Mouse (Mus musculus) embryonic facial prominence, embryonic 15.5 days (tissue): ENCODE results near the gene Trim11. TPM values are rescaled to one million over a fixed set of nuclear protein-coding genes. Genes with fewer than 3 reads are reported as not detected.

Source experiments
- ATAC-seq: fragments of 200-750 bp; cut with Nextera tagmentation; 2 replicates; pipeline ENCODE4 v1.8.0; 2017; ENCODE audit warnings: low read depth, moderate TSS enrichment; ENCODE audit not compliant: insufficient number of reproducible peaks, low FRiP score, low TSS enrichment
- H3K27ac ChIP-seq: fragments of 300-500 bp; sonication (generic); replicated peaks from 2 replicates; pipeline ENCODE4 v1.5.1; 2015; ENCODE audit warnings: mild to moderate bottlenecking, inconsistent platforms
- H3K27me3 ChIP-seq: fragments of 300-500 bp; sonication (generic); 2 replicates; pipeline ENCODE4 v1.6.1; 2015; ENCODE audit warnings: inconsistent platforms
- H3K36me3 ChIP-seq: fragments of 300-500 bp; sonication (generic); 2 replicates; pipeline ENCODE4 v1.6.1; 2015; ENCODE audit warnings: mild to moderate bottlenecking, inconsistent platforms
- H3K4me1 ChIP-seq: fragments of 300-500 bp; sonication (generic); 2 replicates; pipeline ENCODE4 v1.6.1; 2015; ENCODE audit warnings: inconsistent platforms
- H3K4me2 ChIP-seq: fragments of 300-500 bp; sonication (generic); replicated peaks from 2 replicates; pipeline ENCODE4 v1.6.1; 2015; ENCODE audit warnings: mild to moderate bottlenecking, inconsistent platforms
- H3K4me3 ChIP-seq: fragments of 300-500 bp; sonication (generic); replicated peaks from 2 replicates; pipeline ENCODE4 v1.5.1; 2015; ENCODE audit warnings: mild to moderate bottlenecking, inconsistent platforms
- H3K9ac ChIP-seq: fragments of 300-500 bp; sonication (generic); 2 replicates; pipeline ENCODE4 v1.6.1; 2015; ENCODE audit warnings: inconsistent platforms
- H3K9me3 ChIP-seq: fragments of 300-500 bp; sonication (generic); replicated peaks from 2 replicates; pipeline ENCODE4 v1.6.1; 2016; ENCODE audit warnings: inconsistent platforms
- WGBS: fragments of 180-500 bp; shearing (Covaris S2); methylation state at CpG from one replicate; pipeline ENCODE4 v1.1.7; 2015; 5-methylcytosine and 5-hydroxymethylcytosine counted together
- polyA plus RNA-seq: library from polyadenylated mRNA; unstranded; fragments of >200 nt; fragmentation: Nextera tagmentation; extraction: Ambion mirVana; gene quantifications from 2 replicates; pipeline ENCODE4 v1.2.1, GENCODE M21; 2015

The Trim11 gene
- 23.3 and 24.1 TPM in 2 replicates for polyA plus RNA-seq

- H3K9me3 ChIP-seq: no peaks in the 10 kb centered on the region
- H3K4me3 ChIP-seq: peak within 1 kb of the TSS; percentile 99
- peak; percentile 67 for ATAC-seq
- peak within 1 kb of the TSS; percentile 87 for H3K9ac ChIP-seq
- peaks cover 14% of the 10 kb centered on the region for H3K36me3 ChIP-seq
- peaks cover 36% of the 10 kb centered on the region for H3K4me1 ChIP-seq
- peak within 1 kb of the TSS; percentile 93 for H3K4me2 ChIP-seq
- WGBS: under 1% methylated on average over 64 of the region's 64 CpGs
- H3K27ac ChIP-seq: peak within 1 kb of the TSS; percentile 68
- H3K27me3 ChIP-seq: no peaks in the 10 kb centered on the region
These were observed at the start of gene Trim11 for GRCm38 (mm10) chr11:58978027-58978705. Gene Trim11, plus strand, starts transcription at chr11:58978093.

- Histone ChIP-seq H3K4me3 (no peak overlapping the region), H3K36me3 (peaks cover 31% of the 10 kb centered on the region), H3K9ac (no peak overlapping the region), H3K4me2 (no peak overlapping the region), H3K4me1 (peaks cover 5% of the 10 kb centered on the region; the same call in 1 of the 2 replicates), H3K27ac (no peak overlapping the region), H3K27me3 (no peaks in the 10 kb centered on the region), H3K9me3 (no peaks in the 10 kb centered on the region)
- WGBS: 71% methylated on average over 4 of the region's 4 CpGs
- no peak for ATAC-seq
These were observed 48.8 kb upstream of the Trim11 start for GRCm38 (mm10) chr11:58929055-58929454.

GRCm38 (mm10) chr11:58929641-58930040, 48.3 kb upstream of the Trim11 start:
- Histone ChIP-seq H3K27ac (no peak overlapping the region), H3K36me3 (peaks cover 37% of the 10 kb centered on the region), H3K4me2 (no peak overlapping the region), H3K4me3 (no peak overlapping the region), H3K4me1 (peaks cover 5% of the 10 kb centered on the region; the same call in 1 of the 2 replicates), H3K9ac (no peak overlapping the region), H3K9me3 (no peaks in the 10 kb centered on the region), H3K27me3 (no peaks in the 10 kb centered on the region)
- 55% methylated on average over 3 of the region's 3 CpGs for WGBS
- no peak for ATAC-seq

GRCm38 (mm10) chr11:58930254-58930653, 47.6 kb upstream of the Trim11 start:
- no peak for ATAC-seq
- Histone ChIP-seq H3K4me2 (no peak overlapping the region), H3K4me1 (peaks cover 5% of the 10 kb centered on the region; the same call in 1 of the 2 replicates), H3K27me3 (no peaks in the 10 kb centered on the region), H3K9ac (no peak overlapping the region), H3K9me3 (no peaks in the 10 kb centered on the region), H3K4me3 (no peak overlapping the region), H3K36me3 (peaks cover 40% of the 10 kb centered on the region), H3K27ac (no peak overlapping the region)
- 82% methylated on average over 3 of the region's 3 CpGs for WGBS

- 84% methylated on average over 4 of the region's 4 CpGs for WGBS
- no peak for ATAC-seq
- Histone ChIP-seq H3K4me1 (peaks cover 7% of the 10 kb centered on the region), H3K9me3 (no peaks in the 10 kb centered on the region), H3K27me3 (no peaks in the 10 kb centered on the region), H3K4me3 (no peak overlapping the region), H3K9ac (no peak overlapping the region), H3K27ac (no peak overlapping the region), H3K36me3 (peaks cover 51% of the 10 kb centered on the region), H3K4me2 (no peak overlapping the region)
These were observed 46.3 kb upstream of the Trim11 start for GRCm38 (mm10) chr11:58931576-58931975.

GRCm38 (mm10) chr11:58937909-58938308, 40.0 kb upstream of the Trim11 start:
- no peak for ATAC-seq
- H3K27ac ChIP-seq: peak overlapping the region; percentile 94

GRCm38 (mm10) chr11:58938322-58939087, 39.4 kb upstream of the Trim11 start, which contains the start of gene Rnf187:
Gene Rnf187, minus strand, starts transcription at chr11:58938916.
- peaks cover 25% of the 10 kb centered on the region for H3K4me1 ChIP-seq
- H3K36me3 ChIP-seq: peaks cover 29% of the 10 kb centered on the region
- H3K4me3 ChIP-seq: peak within 1 kb of the TSS; percentile 95
- H3K27ac ChIP-seq: peak within 1 kb of the TSS; percentile 94
- under 1% methylated on average over 90 of the region's 95 CpGs for WGBS
- peak; percentile 96 for ATAC-seq
- H3K27me3 ChIP-seq: no peaks in the 10 kb centered on the region
- peak within 1 kb of the TSS; percentile 86 for H3K4me2 ChIP-seq
- peak within 1 kb of the TSS; percentile 98 for H3K9ac ChIP-seq
- H3K9me3 ChIP-seq: no peaks in the 10 kb centered on the region

More at GRCm38 (mm10) chr11:58937909-58938308, 40.0 kb upstream of the Trim11 start:
- Histone ChIP-seq H3K9ac (peak overlapping the region; percentile 98), H3K27me3 (no peaks in the 10 kb centered on the region), H3K9me3 (no peaks in the 10 kb centered on the region), H3K4me2 (peak overlapping the region; percentile 86), H3K36me3 (peaks cover 35% of the 10 kb centered on the region), H3K4me3 (peak overlapping the region; percentile 95), H3K4me1 (peaks cover 25% of the 10 kb centered on the region)
- under 1% methylated on average over 13 of the region's 13 CpGs for WGBS

GRCm38 (mm10) chr11:58939088-58939439, 38.8 kb upstream of the Trim11 start:
- H3K4me3 ChIP-seq: peak overlapping the region; percentile 95
- peaks cover 24% of the 10 kb centered on the region for H3K36me3 ChIP-seq
- peaks cover 25% of the 10 kb centered on the region for H3K4me1 ChIP-seq
- no peaks in the 10 kb centered on the region for H3K27me3 ChIP-seq
- no peaks in the 10 kb centered on the region for H3K9me3 ChIP-seq
- peak overlapping the region; percentile 86 for H3K4me2 ChIP-seq
- H3K27ac ChIP-seq: peak overlapping the region; percentile 80
- 15% methylated on average over 6 of the region's 6 CpGs for WGBS
- no peak for ATAC-seq
- 0 out of 2 replicates have a peak overlapping the region, but pooled peaks have one; percentile 19 for H3K9ac ChIP-seq

GRCm38 (mm10) chr11:58944136-58944535, 33.8 kb upstream of the Trim11 start:
- Histone ChIP-seq H3K9ac (no peak overlapping the region), H3K9me3 (no peaks in the 10 kb centered on the region), H3K27ac (no peak overlapping the region), H3K4me2 (no peak overlapping the region), H3K4me3 (no peak overlapping the region), H3K4me1 (peaks cover 16% of the 10 kb centered on the region), H3K27me3 (no peaks in the 10 kb centered on the region; the same call in 1 of the 2 replicates), H3K36me3 (no peaks in the 10 kb centered on the region)
- no peak for ATAC-seq
- WGBS: 69% methylated on average over 5 of the region's 5 CpGs

GRCm38 (mm10) chr11:58947306-58947705, 30.6 kb upstream of the Trim11 start:
- ATAC-seq: no peak
- Histone ChIP-seq H3K9ac (no peak overlapping the region), H3K27ac (no peak overlapping the region), H3K9me3 (no peaks in the 10 kb centered on the region), H3K27me3 (peaks cover 8% of the 10 kb centered on the region), H3K4me1 (peaks cover 17% of the 10 kb centered on the region), H3K36me3 (no peaks in the 10 kb centered on the region), H3K4me2 (no peak overlapping the region), H3K4me3 (no peak overlapping the region)
- 77% methylated on average over 3 of the region's 3 CpGs for WGBS

- peak overlapping the region; percentile 86 for H3K27ac ChIP-seq
- no peaks in the 10 kb centered on the region for H3K9me3 ChIP-seq
- H3K27me3 ChIP-seq: peaks cover 8% of the 10 kb centered on the region
- peak overlapping the region; percentile 46 for H3K4me3 ChIP-seq
- H3K36me3 ChIP-seq: no peaks in the 10 kb centered on the region
- ATAC-seq: peak; percentile 60
- H3K9ac ChIP-seq: no peak overlapping the region
- WGBS: 14% methylated on average over 23 of the region's 23 CpGs
- peak overlapping the region; percentile 65 for H3K4me2 ChIP-seq
- H3K4me1 ChIP-seq: peaks cover 19% of the 10 kb centered on the region
These were observed 29.9 kb upstream of the Trim11 start for GRCm38 (mm10) chr11:58947798-58948528.
